Mouse (Mus musculus) megakaryocyte, embryonic 14.5 days (primary cell): ENCODE data around the gene Cmas.

ENCODE experiments used
- FLI1 ChIP-seq: IDR thresholded peaks from 2 replicates; pipeline ENCODE4 v1.6.1; 2012; ENCODE audit warnings: low read length, inconsistent platforms, mixed read lengths
- GATA1 ChIP-seq: IDR thresholded peaks from 3 replicates; pipeline ENCODE4 v1.6.1; 2012; ENCODE audit warnings: mixed read lengths, low read length, inconsistent platforms, borderline replicate concordance

DNA sequence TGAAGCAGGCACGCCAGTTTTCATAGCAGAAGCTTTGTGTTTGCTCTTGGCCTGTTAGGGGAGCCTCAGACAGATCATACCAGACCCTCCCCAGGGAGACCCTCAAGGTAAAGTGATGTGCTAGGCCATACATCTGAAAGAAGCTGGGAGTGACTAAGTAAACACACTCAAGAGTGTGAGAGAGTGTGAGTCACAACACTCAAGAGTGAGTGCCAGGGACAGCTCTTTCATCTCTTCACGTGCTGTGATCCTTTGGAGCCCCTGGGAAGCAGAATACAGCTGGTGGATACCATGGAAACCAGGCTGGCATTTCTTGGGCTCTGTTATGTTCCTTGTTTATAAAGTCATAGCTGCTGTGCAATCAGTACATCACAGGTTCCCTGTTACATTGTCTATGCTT, 8.4 kb downstream of the Cmas start:
- no peak for TF ChIP-seq GATA1
- TF ChIP-seq FLI1 = no peak
